Mouse (Mus musculus) thymus, postnatal 36 days (tissue): ENCODE data around the gene Bcdin3d.

Experiments
- DNase-seq, 2 experiments: peaks; one replicate each; pipeline ENCODE4 v3.0.0; 2022; ENCODE audit warnings: mixed read lengths in 2 of 2

Bcdin3d gene

GRCm38 (mm10) chr15:99474576-99474926 lies at the start of gene Bcdin3d:
TSS of gene Bcdin3d (minus strand) at chr15:99474730.
- peak; percentile 93 for DNase-seq

- no peak for DNase-seq
Observed at GRCm38 (mm10) chr15:99520306-99520705, 45.8 kb upstream of the Bcdin3d start.

DNA sequence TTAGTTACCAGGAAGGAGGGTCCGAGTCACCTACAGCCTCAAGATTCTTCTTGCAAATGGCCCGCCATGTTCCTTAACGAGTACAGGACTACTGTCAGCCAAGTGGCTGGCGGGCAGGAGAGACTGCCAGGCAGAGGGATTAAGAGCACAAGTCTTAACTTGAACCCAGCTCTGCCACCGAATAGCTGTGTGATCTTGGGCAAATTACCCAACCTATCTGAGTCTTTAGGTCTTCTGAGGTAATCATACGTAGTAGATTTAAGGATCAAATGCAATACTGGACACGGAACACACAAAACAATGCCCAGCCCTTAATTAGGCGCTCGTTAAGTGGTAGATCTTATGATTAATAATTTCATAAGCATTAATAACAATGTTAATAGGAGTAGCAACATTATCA lies 45.1 kb upstream of the Bcdin3d start:
- DNase-seq, result no peak

DNA sequence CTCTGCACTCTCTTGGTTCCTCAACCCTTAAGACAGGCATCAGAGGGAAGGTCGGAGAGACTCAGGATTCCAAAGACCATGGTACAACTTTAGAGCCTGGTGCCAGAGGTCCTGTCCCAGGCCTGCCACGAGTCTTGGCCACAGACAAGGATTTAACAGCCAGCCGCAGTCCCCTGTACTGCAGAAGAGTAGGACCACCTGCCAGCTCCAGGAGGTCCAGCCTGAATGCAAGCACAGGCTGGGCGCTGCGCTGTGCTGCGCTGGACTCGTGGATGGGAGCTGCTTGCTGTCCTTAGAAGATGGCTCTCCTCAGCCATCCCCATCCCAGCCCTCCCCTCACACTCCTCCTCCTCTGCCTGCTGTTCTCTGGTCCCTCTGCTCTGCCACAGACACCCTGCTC lies 43.2 kb upstream of the Bcdin3d start:
- DNase-seq, result no peak

GRCm38 (mm10) chr15:99516715-99517114 lies 42.2 kb upstream of the Bcdin3d start:
- no peak for DNase-seq

- no peak for DNase-seq
Observed at GRCm38 (mm10) chr15:99511797-99512525, 37.4 kb upstream of the Bcdin3d start.

DNA sequence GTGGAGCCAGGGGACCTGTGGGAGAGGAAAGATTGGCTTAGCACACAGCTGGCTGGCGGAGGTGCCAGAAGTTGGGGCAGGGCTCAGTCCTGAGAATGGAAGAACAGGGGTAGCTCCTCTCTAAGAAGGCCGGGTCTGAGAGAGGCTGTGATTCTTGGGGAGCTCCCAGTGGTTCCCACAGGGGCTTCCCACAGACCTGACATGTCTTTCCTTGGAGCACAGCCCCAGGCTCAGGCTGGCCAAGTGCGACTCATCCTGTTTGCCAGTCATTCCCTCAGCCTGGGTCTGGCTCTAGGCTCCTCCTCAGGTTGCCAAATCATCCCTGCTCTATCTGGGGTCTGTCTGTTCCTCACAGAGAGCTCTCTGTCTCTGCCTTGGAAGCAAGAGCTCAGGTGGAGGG lies 36.1 kb upstream of the Bcdin3d start:
- DNase-seq, result no peak

- DNase-seq, result no peak
Observed at GRCm38 (mm10) chr15:99509840-99510239, 35.3 kb upstream of the Bcdin3d start.

GRCm38 (mm10) chr15:99505324-99506095 lies 31.0 kb upstream of the Bcdin3d start:
- DNase-seq, result no peak

GRCm38 (mm10) chr15:99503256-99503655 lies 28.7 kb upstream of the Bcdin3d start:
- no peak for DNase-seq

DNA sequence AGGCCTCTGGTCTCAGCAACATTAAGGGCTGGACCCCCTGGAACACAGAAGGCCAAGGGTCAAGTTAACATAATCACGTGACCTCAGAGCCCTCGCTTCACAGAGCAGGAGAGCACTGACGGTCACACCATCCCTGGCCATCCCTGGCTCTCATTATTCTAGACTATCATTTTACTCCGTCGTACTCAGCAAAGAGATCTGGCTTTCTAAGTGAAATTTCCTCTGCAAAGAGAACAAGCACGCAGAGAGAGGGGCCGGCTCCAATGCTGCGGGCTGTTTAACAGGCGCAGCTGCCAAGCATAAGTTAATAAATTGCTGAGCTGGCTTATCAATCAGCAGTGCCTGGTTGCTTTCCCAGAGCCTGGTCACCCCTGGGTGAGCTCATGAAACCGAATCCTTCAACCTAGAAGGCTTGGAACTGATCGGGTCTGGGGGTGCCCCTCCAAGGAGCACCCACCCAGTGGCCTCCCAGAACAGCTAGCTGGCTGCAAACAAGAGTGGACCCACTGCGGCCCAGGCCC lies 27.8 kb upstream of the Bcdin3d start:
- no peak for DNase-seq

DNA sequence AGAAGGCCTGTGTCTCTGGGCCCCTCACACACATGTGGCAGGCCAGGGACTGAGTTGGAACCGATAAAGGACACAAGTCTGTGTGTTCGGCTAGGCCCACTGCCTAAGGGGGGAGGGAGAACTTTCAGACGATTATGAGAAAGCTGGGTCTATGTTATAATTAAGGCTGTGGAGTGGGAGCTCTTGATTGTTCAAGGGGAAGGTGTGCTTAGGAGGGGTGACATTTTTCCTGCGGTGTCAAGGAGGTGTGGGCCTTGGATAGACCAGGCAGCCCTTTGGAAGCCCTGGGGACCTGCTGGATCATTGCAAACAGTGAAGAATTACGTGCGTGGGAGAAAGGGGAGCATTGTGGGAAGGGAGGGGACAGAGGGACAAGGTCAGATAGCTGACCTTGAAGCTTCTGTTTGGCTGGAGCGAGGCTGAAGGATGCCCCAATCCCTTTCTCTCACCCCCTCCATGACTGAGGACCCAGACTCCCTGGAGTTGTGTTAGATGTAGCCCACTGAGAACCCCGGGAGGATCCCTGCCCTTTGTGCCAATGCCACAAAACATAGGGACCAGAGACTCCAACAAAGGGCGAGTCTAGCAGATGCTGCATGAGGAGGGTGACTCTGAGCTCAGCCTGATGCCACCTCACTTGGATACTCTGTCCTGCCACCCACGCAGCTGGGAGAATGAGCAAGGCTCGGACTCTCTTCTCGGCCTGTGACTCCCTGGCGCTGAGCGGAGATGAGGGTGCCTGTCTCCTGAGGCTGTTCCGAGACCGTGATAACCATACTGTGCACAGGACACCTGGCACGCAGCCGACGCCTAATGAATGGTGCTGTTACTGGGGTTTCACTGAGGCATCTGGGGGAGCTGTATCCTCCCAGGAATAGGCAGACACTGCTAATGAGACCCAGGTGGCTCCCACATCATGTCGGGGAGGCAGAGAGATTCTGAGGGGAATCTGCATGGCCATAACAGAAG lies 27.0 kb upstream of the Bcdin3d start:
- no peak for DNase-seq

- DNase-seq, result no peak
Observed at GRCm38 (mm10) chr15:99500320-99500719, 25.8 kb upstream of the Bcdin3d start.

GRCm38 (mm10) chr15:99499726-99500125 lies 25.2 kb upstream of the Bcdin3d start:
- DNase-seq, result no peak

- DNase-seq, result no peak
Observed at GRCm38 (mm10) chr15:99498781-99499180, 24.3 kb upstream of the Bcdin3d start.

DNA sequence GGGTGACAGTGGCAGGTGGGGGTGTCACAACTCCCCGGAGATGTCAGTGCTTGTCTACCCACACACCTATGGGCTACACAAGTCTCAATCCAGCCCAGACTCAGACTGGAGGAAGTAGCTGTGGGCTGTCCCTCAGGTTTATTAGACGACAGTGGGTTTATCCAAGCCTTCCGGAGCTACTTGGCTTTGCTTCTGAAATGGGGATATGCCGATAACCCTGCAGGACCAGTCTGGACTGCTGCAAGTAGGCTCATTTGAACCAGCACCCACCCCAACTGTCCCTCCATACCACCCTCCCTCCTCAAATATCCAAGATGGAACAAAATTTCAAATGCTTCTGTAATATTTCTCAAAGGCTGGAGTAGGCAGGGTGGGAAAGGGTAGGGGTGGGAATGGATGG lies 23.8 kb upstream of the Bcdin3d start:
- no peak for DNase-seq

DNA sequence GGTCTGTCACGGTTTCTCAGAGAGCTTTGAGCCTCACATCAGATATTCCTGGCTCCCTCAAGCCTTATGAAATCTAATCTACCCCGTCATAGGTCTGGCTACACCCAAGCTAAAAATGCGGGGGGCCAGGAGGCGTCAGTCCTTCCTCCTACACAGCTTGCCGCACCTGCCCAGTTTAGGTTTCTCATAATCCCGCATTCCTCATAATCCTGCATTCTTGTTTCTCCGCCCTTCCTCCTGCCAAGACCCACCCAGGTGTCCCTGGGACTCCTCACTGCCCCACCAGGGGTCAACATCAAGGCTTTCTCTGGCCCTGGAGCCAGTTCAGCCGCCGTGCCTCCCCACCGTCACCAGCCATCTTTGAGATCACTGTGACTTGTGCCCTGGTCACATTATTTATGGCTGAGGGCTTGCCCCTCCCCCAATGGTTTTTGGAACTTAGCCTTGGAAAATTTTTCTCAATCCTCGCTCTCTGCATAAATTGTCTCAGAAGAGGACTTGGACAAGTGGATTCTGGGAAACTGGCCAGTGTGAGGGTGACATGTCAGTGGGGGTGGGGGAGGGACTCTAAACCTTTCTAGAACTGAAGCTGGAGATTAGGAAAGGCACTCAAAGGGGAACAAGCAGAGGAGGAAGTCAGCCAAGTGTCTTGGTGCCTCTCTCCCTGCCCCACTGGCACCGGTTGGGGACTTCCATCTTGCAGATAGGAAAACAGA lies 23.2 kb upstream of the Bcdin3d start:
- no peak for DNase-seq

GRCm38 (mm10) chr15:99497061-99497460 lies 22.5 kb upstream of the Bcdin3d start:
- DNase-seq, result peak in 1 of 2 experiments; percentile 21

DNA sequence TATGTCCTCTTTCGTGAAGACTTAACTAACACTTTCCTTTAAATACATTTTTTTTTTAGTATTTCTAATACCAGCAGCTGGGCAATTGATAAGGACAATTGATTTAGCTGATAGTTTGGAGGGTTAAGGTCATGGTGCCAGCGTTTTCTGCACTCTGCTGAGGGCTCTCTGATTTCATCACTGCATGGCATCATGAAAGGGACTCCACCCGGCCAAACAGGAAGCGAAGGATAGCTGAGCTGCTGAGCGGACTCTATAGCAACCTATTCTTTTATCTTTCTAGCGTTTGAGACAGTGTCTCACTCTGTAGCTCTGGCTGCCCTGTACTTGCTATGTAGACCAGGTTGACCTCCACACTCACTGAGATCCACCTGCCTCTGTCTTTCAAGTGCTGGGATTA lies 10.2 kb upstream of the Bcdin3d start:
- no peak for DNase-seq

GRCm38 (mm10) chr15:99475814-99476213 lies 1.3 kb upstream of the Bcdin3d start:
- no peak for DNase-seq

- DNase-seq, result no peak
Observed at GRCm38 (mm10) chr15:99473801-99474575, 542 bp downstream of the Bcdin3d start.
